Mouse (Mus musculus) megakaryocyte, embryonic 14.5 days (primary cell): ENCODE data around the gene B3gntl1. TPM values are rescaled to one million over a fixed set of nuclear protein-coding genes. Genes with fewer than 3 reads are reported as not detected.
A peak's percentile ranks its signal among the peaks of the same experiment; 100 is the strongest.
"Not testable (repeated sequence)": the region's sequence is repeated elsewhere in the genome, so short reads cannot be mapped to it uniquely, and the experiment has no call there.

ENCODE experiments used
- H3K27me3 ChIP-seq: replicated peaks from 2 replicates; pipeline ENCODE3; 2012; ENCODE audit warnings: inconsistent platforms
- H3K36me3 ChIP-seq: replicated peaks from 2 replicates; pipeline ENCODE3; 2012; ENCODE audit warnings: low read length, inconsistent platforms, mixed read lengths
- H3K4me1 ChIP-seq: 2 replicates; pipeline ENCODE4 v1.6.1; 2012; ENCODE audit warnings: inconsistent platforms
- H3K4me3 ChIP-seq: replicated peaks from 2 replicates; pipeline ENCODE3; 2012; ENCODE audit warnings: moderate library complexity, mild to moderate bottlenecking, inconsistent platforms
- H3K9me3 ChIP-seq: 2 replicates; pipeline ENCODE4 v1.6.1; 2012; ENCODE audit warnings: inconsistent platforms
- FLI1 ChIP-seq: IDR thresholded peaks from 2 replicates; pipeline ENCODE4 v1.6.1; 2012; ENCODE audit warnings: low read length, inconsistent platforms, mixed read lengths
- GATA1 ChIP-seq: IDR thresholded peaks from 3 replicates; pipeline ENCODE4 v1.6.1; 2012; ENCODE audit warnings: mixed read lengths, low read length, inconsistent platforms, borderline replicate concordance
- polyA plus RNA-seq: library from polyadenylated mRNA; stranded (reverse); fragments of >175 nt; gene quantifications from 2 replicates; pipeline ENCODE4 v1.2.3, GENCODE M21; 2012; ENCODE audit warnings: low replicate concordance; ENCODE audit not compliant: insufficient read depth

B3gntl1 gene
- polyA plus RNA-seq, 1 experiment, result 0.60 TPM

GRCm38 (mm10) chr11:121667541-121667940, 5.4 kb downstream of the B3gntl1 start:
- no peaks in the 10 kb centered on the region for H3K9me3 ChIP-seq
- no peak for TF ChIP-seq GATA1
- no peak for TF ChIP-seq FLI1
- H3K36me3 ChIP-seq, result peaks cover 68% of the 10 kb centered on the region
- H3K4me1 ChIP-seq, result peaks cover 23% of the 10 kb centered on the region
- no peaks in the 10 kb centered on the region for H3K27me3 ChIP-seq
- H3K4me3 ChIP-seq, result no peak overlapping the region

- TF ChIP-seq GATA1 (no peak), FLI1 (no peak)
- peaks cover 7% of the 10 kb centered on the region for H3K9me3 ChIP-seq
- H3K36me3 ChIP-seq, result peaks cover 62% of the 10 kb centered on the region
Measured at GRCm38 (mm10) chr11:121661116-121661515, 11.8 kb downstream of the B3gntl1 start.

GRCm38 (mm10) chr11:121660604-121661003, 12.3 kb downstream of the B3gntl1 start:
- peaks cover 65% of the 10 kb centered on the region for H3K36me3 ChIP-seq
- H3K9me3 ChIP-seq, H3K4me3 ChIP-seq, H3K27me3 ChIP-seq: not testable (repeated sequence)
- peaks cover 28% of the 10 kb centered on the region for H3K4me1 ChIP-seq

More at GRCm38 (mm10) chr11:121661116-121661515, 11.8 kb downstream of the B3gntl1 start:
- peaks cover 23% of the 10 kb centered on the region for H3K4me1 ChIP-seq
- H3K27me3 ChIP-seq, result no peaks in the 10 kb centered on the region
- H3K4me3 ChIP-seq, result no peak overlapping the region

- H3K4me3 ChIP-seq, result no peak overlapping the region
- H3K27me3 ChIP-seq, result no peaks in the 10 kb centered on the region
- peaks cover 36% of the 10 kb centered on the region for H3K4me1 ChIP-seq
- H3K36me3 ChIP-seq, result peaks cover 60% of the 10 kb centered on the region
- H3K9me3 ChIP-seq, result peaks cover 7% of the 10 kb centered on the region
- TF ChIP-seq GATA1 (no peak), FLI1 (no peak)
Measured at GRCm38 (mm10) chr11:121658151-121658550, 14.8 kb downstream of the B3gntl1 start.

- no peak overlapping the region for H3K4me3 ChIP-seq
- no peaks in the 10 kb centered on the region for H3K27me3 ChIP-seq
- peaks cover 57% of the 10 kb centered on the region for H3K36me3 ChIP-seq
- TF ChIP-seq GATA1, result no peak
- TF ChIP-seq FLI1, result no peak
- H3K9me3 ChIP-seq, result peaks cover 7% of the 10 kb centered on the region
- H3K4me1 ChIP-seq, result peaks cover 45% of the 10 kb centered on the region
Measured at GRCm38 (mm10) chr11:121655807-121656511, 17.0 kb downstream of the B3gntl1 start.

GRCm38 (mm10) chr11:121655166-121655806, 17.7 kb downstream of the B3gntl1 start:
- H3K27me3 ChIP-seq, result no peaks in the 10 kb centered on the region
- peak overlapping the region; percentile 68 for H3K4me3 ChIP-seq
- TF ChIP-seq FLI1 (no peak), GATA1 (no peak)
- peaks cover 7% of the 10 kb centered on the region for H3K9me3 ChIP-seq
- H3K4me1 ChIP-seq, result peaks cover 48% of the 10 kb centered on the region
- peaks cover 63% of the 10 kb centered on the region for H3K36me3 ChIP-seq

GRCm38 (mm10) chr11:121654406-121654945, 18.5 kb downstream of the B3gntl1 start:
- peaks cover under 1% of the 10 kb centered on the region; the same call in 1 of the 2 replicates for H3K9me3 ChIP-seq
- TF ChIP-seq FLI1 (no peak), GATA1 (no peak)
- no peaks in the 10 kb centered on the region for H3K27me3 ChIP-seq
- peaks cover 48% of the 10 kb centered on the region for H3K4me1 ChIP-seq
- H3K36me3 ChIP-seq, result peaks cover 62% of the 10 kb centered on the region
- no peak overlapping the region for H3K4me3 ChIP-seq

- TF ChIP-seq GATA1 (no peak), FLI1 (no peak)
- H3K36me3 ChIP-seq, result peaks cover 58% of the 10 kb centered on the region
Measured at GRCm38 (mm10) chr11:121653631-121654030, 19.3 kb downstream of the B3gntl1 start.

GRCm38 (mm10) chr11:121652547-121653305, 20.2 kb downstream of the B3gntl1 start:
- H3K27me3 ChIP-seq, result no peaks in the 10 kb centered on the region
- H3K36me3 ChIP-seq, result peaks cover 63% of the 10 kb centered on the region
- H3K9me3 ChIP-seq, result no peaks in the 10 kb centered on the region
- no peak overlapping the region for H3K4me3 ChIP-seq
- TF ChIP-seq GATA1 (no peak), FLI1 (no peak)
- peaks cover 39% of the 10 kb centered on the region for H3K4me1 ChIP-seq

More at GRCm38 (mm10) chr11:121653631-121654030, 19.3 kb downstream of the B3gntl1 start:
- Histone ChIP-seq H3K4me3 (no peak overlapping the region), H3K9me3 (no peaks in the 10 kb centered on the region), H3K27me3 (no peaks in the 10 kb centered on the region), H3K4me1 (peaks cover 45% of the 10 kb centered on the region)

- H3K9me3 ChIP-seq, result no peaks in the 10 kb centered on the region
Measured at GRCm38 (mm10) chr11:121651983-121652382, 21.0 kb downstream of the B3gntl1 start.

More at GRCm38 (mm10) chr11:121651983-121652382, 21.0 kb downstream of the B3gntl1 start:
- Histone ChIP-seq H3K27me3 (no peaks in the 10 kb centered on the region), H3K4me1 (peaks cover 39% of the 10 kb centered on the region), H3K4me3 (no peak overlapping the region), H3K36me3 (peaks cover 68% of the 10 kb centered on the region)
- TF ChIP-seq GATA1 (no peak), FLI1 (no peak)
